Mouse (Mus musculus) heart, adult 2 months (tissue): ENCODE data around the gene Nudt3.

Experiments
- CTCF ChIP-seq: fragments of 200-600 bp; IDR thresholded peaks from 2 replicates; pipeline ENCODE4 v1.8.1; 2022; ENCODE audit warnings: antibody characterized with exemption, mild to moderate bottlenecking, moderate library complexity
- POLR2A ChIP-seq: fragments of 200-500 bp; IDR thresholded peaks from 2 replicates; pipeline ENCODE4 v1.6.1; 2011; ENCODE audit warnings: mild to moderate bottlenecking, low read depth, low read length, control low read depth; ENCODE audit not compliant: insufficient read depth

DNA sequence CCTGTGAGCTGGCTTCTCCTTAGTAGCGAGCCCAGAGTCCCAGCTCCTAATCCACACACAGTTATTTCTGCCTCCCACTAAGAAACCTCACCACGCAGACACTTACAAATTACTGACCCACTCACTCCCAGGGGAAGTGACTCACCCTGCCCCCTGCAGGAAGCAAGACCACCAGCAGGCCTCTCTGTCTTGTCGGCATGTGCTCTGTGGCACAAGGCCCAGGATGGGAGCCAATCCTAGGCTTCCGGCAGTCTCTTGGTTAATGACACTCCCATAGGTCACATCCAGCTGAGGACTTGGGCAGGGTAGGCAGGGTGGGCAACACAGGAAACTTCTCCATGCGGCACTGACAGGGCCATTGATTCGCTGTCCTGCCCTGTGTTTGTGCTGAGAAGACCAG lies 45.8 kb downstream of the Nudt3 start:
- peak; percentile 39 for TF ChIP-seq CTCF
- no peak for TF ChIP-seq POLR2A
